Mouse (Mus musculus) heart, postnatal 0 days (tissue): ENCODE measurements around the gene Cux1. TPM values are rescaled to one million over a fixed set of nuclear protein-coding genes. Genes with fewer than 3 reads are reported as not detected.
A peak's percentile ranks its signal among the peaks of the same experiment; 100 is the strongest.

Experiments
- ATAC-seq: fragments of 200-750 bp; cut with Nextera tagmentation; 2 replicates; pipeline ENCODE4 v1.8.0; 2017; ENCODE audit warnings: low read depth, moderate number of reproducible peaks, moderate library complexity; ENCODE audit not compliant: insufficient read depth
- DNase-seq: peaks from one replicate; pipeline ENCODE4 v3.0.0-alpha.2; 2016; ENCODE audit warnings: low spot score
- H3K27ac ChIP-seq: fragments of 300-500 bp; sonication (generic); 2 replicates; pipeline ENCODE4 v1.5.1; 2014; ENCODE audit warnings: low read depth, mild to moderate bottlenecking
- H3K27me3 ChIP-seq: fragments of 300-500 bp; sonication (generic); 2 replicates; pipeline ENCODE4 v1.6.1; 2014; ENCODE audit warnings: low read length, mixed read lengths; ENCODE audit not compliant: control insufficient read depth, insufficient read depth
- H3K36me3 ChIP-seq: fragments of 300-500 bp; sonication (generic); replicated peaks from 2 replicates; pipeline ENCODE4 v1.6.1; 2014; ENCODE audit warnings: low read length, mixed read lengths; ENCODE audit not compliant: control insufficient read depth, insufficient read depth
- H3K4me1 ChIP-seq: fragments of 300-500 bp; sonication (generic); 2 replicates; pipeline ENCODE4 v1.6.1; 2014; ENCODE audit warnings: antibody characterized with exemption; ENCODE audit not compliant: control insufficient read depth, insufficient read depth
- H3K4me2 ChIP-seq: fragments of 300-500 bp; sonication (generic); 2 replicates; pipeline ENCODE4 v1.6.1; 2014; ENCODE audit warnings: low read depth, mild to moderate bottlenecking, low read length, moderate library complexity
- H3K4me3 ChIP-seq: fragments of 300-500 bp; sonication (generic); 2 replicates; pipeline ENCODE4 v1.5.1; 2014; ENCODE audit warnings: low read depth, low read length
- H3K9ac ChIP-seq: fragments of 300-500 bp; sonication (generic); replicated peaks from 2 replicates; pipeline ENCODE4 v1.6.1; 2014; ENCODE audit warnings: low read depth, low read length, mixed read lengths
- H3K9me3 ChIP-seq: fragments of 300-500 bp; sonication (generic); replicated peaks from 2 replicates; pipeline ENCODE4 v1.6.1; 2016; ENCODE audit warnings: low read length; ENCODE audit not compliant: control insufficient read depth
- CTCF ChIP-seq: IDR thresholded peaks from 2 replicates; pipeline ENCODE4 v1.5.1; 2016; ENCODE audit warnings: antibody characterized with exemption, control low read depth, low read depth
- EP300 ChIP-seq: IDR thresholded peaks from 2 replicates; pipeline ENCODE4 v1.6.1; 2016; ENCODE audit warnings: antibody characterized with exemption, low read depth
- WGBS: fragments of 180-500 bp; shearing (Covaris S2); extraction: QIAGEN DNeasy Blood & Tissue Kit; methylation state at CpG from one replicate; pipeline ENCODE4 v1.1.7; 2014; 5-methylcytosine and 5-hydroxymethylcytosine counted together
- polyA plus RNA-seq: library from polyadenylated mRNA; unstranded; fragments of >200 nt; fragmentation: Nextera tagmentation; extraction: Ambion mirVana; gene quantifications from 2 replicates; pipeline ENCODE4 v1.2.1, GENCODE M21; 2015
- total RNA-seq: library from RNA; depleted of rRNA; stranded (reverse); fragments of >200 nt; gene quantifications from 2 replicates; pipeline ENCODE4 v1.2.3, GENCODE M21; 2014; ENCODE audit warnings: low replicate concordance

The Cux1 gene
- total and polyA plus RNA-seq, 2 experiments from 2014 or later, result 50.7 to 89.5 TPM

- ATAC-seq (0 out of 2 replicates have a peak, but pooled peaks have one; percentile 44), DNase-seq (no peak)
- H3K27ac ChIP-seq, result peak overlapping the region; percentile 36; the same call in 1 of the 2 replicates
- no peak overlapping the region for H3K4me3 ChIP-seq
- no peak overlapping the region for H3K9ac ChIP-seq
- H3K9me3 ChIP-seq, result no peaks in the 10 kb centered on the region
- no peaks in the 10 kb centered on the region for H3K27me3 ChIP-seq
- no peak overlapping the region for H3K4me2 ChIP-seq
- peaks cover 15% of the 10 kb centered on the region for H3K4me1 ChIP-seq
- peaks cover 33% of the 10 kb centered on the region for H3K36me3 ChIP-seq
- WGBS, result 19% methylated on average over 4 of the region's 4 CpGs
- TF ChIP-seq EP300 (no peak), CTCF (no peak)
These were observed 242.8 kb downstream of the Cux1 start for GRCm38 (mm10) chr5:136324506-136324905.

- Histone ChIP-seq H3K4me3 (no peak overlapping the region), H3K4me1 (peaks cover 4% of the 10 kb centered on the region), H3K9me3 (no peaks in the 10 kb centered on the region), H3K36me3 (peaks cover 59% of the 10 kb centered on the region), H3K27me3 (no peaks in the 10 kb centered on the region), H3K27ac (no peak overlapping the region), H3K9ac (no peak overlapping the region), H3K4me2 (no peak overlapping the region)
- DNase-seq (no peak), ATAC-seq (no peak)
- TF ChIP-seq EP300 (no peak), CTCF (peak; percentile 33; the same call in 1 of the 2 replicates)
- 67% methylated on average over 6 of the region's 6 CpGs for WGBS
These were observed 245.9 kb downstream of the Cux1 start for GRCm38 (mm10) chr5:136321378-136321777.

GRCm38 (mm10) chr5:136312566-136312965, 254.7 kb downstream of the Cux1 start:
- Histone ChIP-seq H3K27me3 (no peaks in the 10 kb centered on the region), H3K36me3 (peaks cover 92% of the 10 kb centered on the region), H3K4me1 (no peaks in the 10 kb centered on the region), H3K4me3 (no peak overlapping the region), H3K9me3 (no peaks in the 10 kb centered on the region), H3K27ac (peak overlapping the region; percentile 60), H3K4me2 (no peak overlapping the region), H3K9ac (no peak overlapping the region)
- 91% methylated on average over 14 of the region's 14 CpGs for WGBS
- DNase-seq (no peak), ATAC-seq (no peak; the same call in 1 of the 2 replicates)
- 0 out of 2 replicates have a peak, but pooled peaks have one; percentile 11 for TF ChIP-seq EP300
- TF ChIP-seq CTCF, result no peak

GRCm38 (mm10) chr5:136312166-136312565, 255.1 kb downstream of the Cux1 start:
- DNase-seq (peak; percentile 42), ATAC-seq (peak; percentile 82)
- Histone ChIP-seq H3K9me3 (no peaks in the 10 kb centered on the region), H3K4me2 (no peak overlapping the region), H3K4me1 (no peaks in the 10 kb centered on the region), H3K36me3 (peaks cover 92% of the 10 kb centered on the region), H3K4me3 (no peak overlapping the region), H3K27me3 (no peaks in the 10 kb centered on the region), H3K9ac (no peak overlapping the region), H3K27ac (peak overlapping the region; percentile 60)
- no peak for TF ChIP-seq CTCF
- 0 out of 2 replicates have a peak, but pooled peaks have one; percentile 14 for TF ChIP-seq EP300
- 44% methylated on average over 4 of the region's 4 CpGs for WGBS

- ATAC-seq (no peak), DNase-seq (no peak)
- no peaks in the 10 kb centered on the region for H3K9me3 ChIP-seq
- TF ChIP-seq CTCF, result no peak
- no peak for TF ChIP-seq EP300
- peaks cover 96% of the 10 kb centered on the region for H3K36me3 ChIP-seq
- no peak overlapping the region for H3K4me2 ChIP-seq
- no peak overlapping the region for H3K27ac ChIP-seq
- H3K4me1 ChIP-seq, result no peaks in the 10 kb centered on the region
- no peaks in the 10 kb centered on the region for H3K27me3 ChIP-seq
- no peak overlapping the region for H3K9ac ChIP-seq
- H3K4me3 ChIP-seq, result no peak overlapping the region
- 86% methylated on average over 5 of the region's 5 CpGs for WGBS
These were observed 261.0 kb downstream of the Cux1 start for GRCm38 (mm10) chr5:136306254-136306653.

- DNase-seq, result no peak
- Histone ChIP-seq H3K4me1 (no peaks in the 10 kb centered on the region), H3K9me3 (no peaks in the 10 kb centered on the region), H3K4me3 (no peak overlapping the region), H3K36me3 (peaks cover 91% of the 10 kb centered on the region), H3K27ac (no peak overlapping the region), H3K9ac (no peak overlapping the region), H3K4me2 (no peak overlapping the region), H3K27me3 (no peaks in the 10 kb centered on the region)
- no peak for ATAC-seq
- TF ChIP-seq EP300 (no peak), CTCF (no peak)
- WGBS, result 92% methylated on average over 19 of the region's 19 CpGs
These were observed 263.8 kb downstream of the Cux1 start for GRCm38 (mm10) chr5:136303409-136303983.
